Mouse (Mus musculus) heart, adult 2 months (tissue): ENCODE results near the gene Rcbtb2. TPM values are rescaled to one million over a fixed set of nuclear protein-coding genes. Genes with fewer than 3 reads are reported as not detected.

Experiments used
- DNase-seq, 2 experiments: peaks; one replicate each; pipeline ENCODE4 v3.0.0; 2021
- H3K27ac ChIP-seq: fragments of 200-600 bp; 2 replicates; pipeline ENCODE4 v1.8.1; 2022
- H3K27me3 ChIP-seq: fragments of 200-500 bp; 2 replicates; pipeline ENCODE4 v1.6.1; 2012; ENCODE audit warnings: mild to moderate bottlenecking, low read length, inconsistent platforms, mixed read lengths; ENCODE audit not compliant: control insufficient read depth, insufficient read depth
- H3K36me3 ChIP-seq: fragments of 200-500 bp; 2 replicates; pipeline ENCODE4 v1.6.1; 2012; ENCODE audit warnings: low read length, inconsistent platforms; ENCODE audit not compliant: control insufficient read depth, insufficient read depth
- H3K4me1 ChIP-seq: fragments of 200-500 bp; 2 replicates; pipeline ENCODE4 v1.6.1; 2011; ENCODE audit warnings: low read length; ENCODE audit not compliant: control insufficient read depth, insufficient read depth
- H3K4me3 ChIP-seq: fragments of 200-600 bp; 2 replicates; pipeline ENCODE4 v1.8.1; 2022
- H3K79me2 ChIP-seq: fragments of 200-500 bp; replicated peaks from 2 replicates; pipeline ENCODE4 v1.6.1; 2012; ENCODE audit warnings: mild to moderate bottlenecking, inconsistent platforms, low read length, moderate library complexity, mixed read lengths; ENCODE audit not compliant: control insufficient read depth, insufficient read depth
- H3K9ac ChIP-seq: fragments of 200-500 bp; 2 replicates; pipeline ENCODE4 v1.6.1; 2012; ENCODE audit warnings: low read depth, mild to moderate bottlenecking, control low read depth, inconsistent platforms, low read length, mixed read lengths
- CTCF ChIP-seq: fragments of 200-600 bp; IDR thresholded peaks from 2 replicates; pipeline ENCODE4 v1.8.1; 2022; ENCODE audit warnings: antibody characterized with exemption, mild to moderate bottlenecking, moderate library complexity
- EP300 ChIP-seq: fragments of 200-500 bp; IDR thresholded peaks from 2 replicates; pipeline ENCODE4 v1.6.1; 2011; ENCODE audit warnings: low read depth, low read length, control low read depth; ENCODE audit not compliant: insufficient read depth
- POLR2A ChIP-seq: fragments of 200-500 bp; IDR thresholded peaks from 2 replicates; pipeline ENCODE4 v1.6.1; 2011; ENCODE audit warnings: mild to moderate bottlenecking, low read depth, low read length, control low read depth; ENCODE audit not compliant: insufficient read depth
- WGBS: fragments of 180-500 bp; shearing (Covaris S2); methylation state at CpG from one replicate; pipeline ENCODE4 v1.1.7; 2018; 5-methylcytosine and 5-hydroxymethylcytosine counted together
- intact Hi-C: fragments of 180-260 bp; cut with DNase I; formaldehyde crosslinking; loops from one replicate; pipeline ENCODE4 v1.15.1; 2025
- polyA plus RNA-seq: library from polyadenylated mRNA; depleted of rRNA; stranded (reverse); fragments of >200 nt; gene quantifications from 2 replicates; pipeline ENCODE4 v1.2.3, GENCODE M21; 2012
- total RNA-seq, 2 experiments: library from RNA; stranded (reverse); gene quantifications; 2 replicates each; pipeline ENCODE4 v1.2.3; 2021

Gene Rcbtb2
- total and polyA plus RNA-seq, 3 experiments = 16.9 to 20.9 (median 20.8) TPM

- WGBS = 32% methylated on average over 3 of the region's 3 CpGs
- H3K27ac ChIP-seq = peak overlapping the region; percentile 2; the same call in 1 of the 2 replicates
- no peaks in the 10 kb centered on the region; the same call in 1 of the 2 replicates for H3K4me1 ChIP-seq
- no peak overlapping the region for H3K4me3 ChIP-seq
- H3K36me3 ChIP-seq = peaks cover 13% of the 10 kb centered on the region
- intact Hi-C loops = no loop called here
- no peaks in the 10 kb centered on the region for H3K27me3 ChIP-seq
- DNase-seq = no peak
- no peak for TF ChIP-seq CTCF
- H3K9ac ChIP-seq = no peak overlapping the region
- H3K79me2 ChIP-seq = no peaks in the 10 kb centered on the region
Observed at GRCm38 (mm10) chr14:73204016-73204415, 81.2 kb downstream of the Rcbtb2 start.

GRCm38 (mm10) chr14:73209262-73209661 is 86.4 kb downstream of the Rcbtb2 start:
- H3K79me2 ChIP-seq = no peaks in the 10 kb centered on the region
- no peak overlapping the region for H3K4me3 ChIP-seq
- peak in 1 of 2 experiments; percentile 38 for DNase-seq
- H3K27ac ChIP-seq = peak overlapping the region; percentile 46; the same call in 1 of the 2 replicates
- H3K4me1 ChIP-seq = peaks cover 4% of the 10 kb centered on the region; the same call in 1 of the 2 replicates
- no peak for TF ChIP-seq POLR2A
- peaks cover 13% of the 10 kb centered on the region for H3K36me3 ChIP-seq
- no peak overlapping the region for H3K9ac ChIP-seq
- intact Hi-C loops = loop anchor here (5.0 kb wide), 1 partner anchor 48 kb away; no protein-coding TSS in a partner anchor
- no peaks in the 10 kb centered on the region for H3K27me3 ChIP-seq

GRCm38 (mm10) chr14:73210196-73210595 is 87.4 kb downstream of the Rcbtb2 start:
- DNase-seq = no peak
- H3K79me2 ChIP-seq = no peaks in the 10 kb centered on the region
- H3K27ac ChIP-seq = peak overlapping the region; percentile 46; the same call in 1 of the 2 replicates

GRCm38 (mm10) chr14:73211477-73211876 is 88.6 kb downstream of the Rcbtb2 start:
- no peak overlapping the region for H3K27ac ChIP-seq
- no peak overlapping the region for H3K9ac ChIP-seq
- 78% methylated on average over 5 of the region's 5 CpGs for WGBS
- intact Hi-C loops = no loop called here
- H3K27me3 ChIP-seq = no peaks in the 10 kb centered on the region
- no peak overlapping the region for H3K4me3 ChIP-seq
- DNase-seq = no peak
- H3K4me1 ChIP-seq = peaks cover 4% of the 10 kb centered on the region; the same call in 1 of the 2 replicates
- no peak for TF ChIP-seq POLR2A
- no peak for TF ChIP-seq CTCF
- no peak for TF ChIP-seq EP300
- H3K36me3 ChIP-seq = peaks cover 7% of the 10 kb centered on the region
- no peaks in the 10 kb centered on the region for H3K79me2 ChIP-seq

More at GRCm38 (mm10) chr14:73210196-73210595, 87.4 kb downstream of the Rcbtb2 start:
- peaks cover 4% of the 10 kb centered on the region; the same call in 1 of the 2 replicates for H3K4me1 ChIP-seq
- WGBS = 97% methylated on average over 8 of the region's 8 CpGs
- TF ChIP-seq POLR2A (no peak), EP300 (no peak), CTCF (no peak)
- H3K9ac ChIP-seq = no peak overlapping the region
- H3K36me3 ChIP-seq = peaks cover 3% of the 10 kb centered on the region
- intact Hi-C loops = no loop called here
- no peaks in the 10 kb centered on the region for H3K27me3 ChIP-seq
- H3K4me3 ChIP-seq = no peak overlapping the region

GRCm38 (mm10) chr14:73217062-73217461 is 94.2 kb downstream of the Rcbtb2 start:
- Histone ChIP-seq H3K27ac (no peak overlapping the region; the same call in 1 of the 2 replicates), H3K9ac (no peak overlapping the region), H3K4me3 (no peak overlapping the region), H3K27me3 (no peaks in the 10 kb centered on the region), H3K79me2 (no peaks in the 10 kb centered on the region), H3K36me3 (peaks cover 4% of the 10 kb centered on the region), H3K4me1 (no peaks in the 10 kb centered on the region; the same call in 1 of the 2 replicates)
- 87% methylated on average over 1 of the region's 1 CpGs for WGBS
- peak in 1 of 2 experiments; percentile 34 for DNase-seq
- intact Hi-C loops = no loop called here
- no peak for TF ChIP-seq EP300
- TF ChIP-seq CTCF = no peak
- no peak for TF ChIP-seq POLR2A

- 80% methylated on average over 9 of the region's 9 CpGs for WGBS
- no peak for TF ChIP-seq POLR2A
- no peak for TF ChIP-seq CTCF
- no peak for TF ChIP-seq EP300
- intact Hi-C loops = no loop called here
- Histone ChIP-seq H3K79me2 (no peaks in the 10 kb centered on the region), H3K4me3 (no peak overlapping the region), H3K36me3 (peaks cover 9% of the 10 kb centered on the region), H3K4me1 (peaks cover 13% of the 10 kb centered on the region), H3K27ac (no peak overlapping the region), H3K27me3 (no peaks in the 10 kb centered on the region), H3K9ac (no peak overlapping the region)
- no peak for DNase-seq
Observed at GRCm38 (mm10) chr14:73222316-73222970, 99.6 kb downstream of the Rcbtb2 start.
